Mouse (Mus musculus) inflammation-experienced regulatory T-cells, adult 6 months (primary cell): ENCODE data around the gene Prrt1. TPM values are rescaled to one million over a fixed set of nuclear protein-coding genes. Genes with fewer than 3 reads are reported as not detected.
A peak's percentile ranks its signal among the peaks of the same experiment; 100 is the strongest.

ENCODE experiments used
- ATAC-seq: one replicate; pipeline ENCODE4 v1.8.0; 2017
- polyA plus RNA-seq, 3 experiments: library from polyadenylated mRNA; unstranded; fragments of 100-300 nt; shearing (Covaris generic); gene quantifications; one replicate each; pipeline ENCODE4 v1.2.1; 2017

Prrt1 gene
- polyA plus RNA-seq, 3 experiments from 2014 or later: 0.79 to 4.0 (median 3.7) TPM

- no peak for ATAC-seq
Observed at GRCm38 (mm10) chr17:34599891-34600290, 29.4 kb upstream of the Prrt1 start.

- ATAC-seq: no peak
Observed at GRCm38 (mm10) chr17:34601796-34602195, 27.5 kb upstream of the Prrt1 start.

GRCm38 (mm10) chr17:34603375-34604060 lies 25.8 kb upstream of the Prrt1 start, which contains the start of gene Rnf5:
Rnf5 (minus strand) TSS chr17:34603690.
- peak; percentile 82 for ATAC-seq

- peak; percentile 71 for ATAC-seq
Observed at GRCm38 (mm10) chr17:34604061-34604508, 25.2 kb upstream of the Prrt1 start, which contains the start of gene Agpat1. Agpat1 (plus strand) TSS chr17:34604262.

GRCm38 (mm10) chr17:34604511-34605237 lies 24.7 kb upstream of the Prrt1 start:
- ATAC-seq: no peak

GRCm38 (mm10) chr17:34605609-34606008 lies 23.7 kb upstream of the Prrt1 start:
- ATAC-seq: peak; percentile 23

GRCm38 (mm10) chr17:34606186-34607039 lies 22.9 kb upstream of the Prrt1 start:
- ATAC-seq: no peak

GRCm38 (mm10) chr17:34607997-34608396 lies 21.3 kb upstream of the Prrt1 start:
- no peak for ATAC-seq

- no peak for ATAC-seq
Observed at GRCm38 (mm10) chr17:34611050-34611449, 18.3 kb upstream of the Prrt1 start.

- no peak for ATAC-seq
Observed at GRCm38 (mm10) chr17:34613054-34613645, 16.2 kb upstream of the Prrt1 start.

GRCm38 (mm10) chr17:34613830-34614229 lies 15.5 kb upstream of the Prrt1 start:
- ATAC-seq: no peak

- ATAC-seq: no peak
Observed at GRCm38 (mm10) chr17:34615871-34616270, 13.5 kb upstream of the Prrt1 start, which contains the start of gene Egfl8. Egfl8 (minus strand) TSS chr17:34615971.

GRCm38 (mm10) chr17:34618999-34619398 lies 10.3 kb upstream of the Prrt1 start:
- ATAC-seq: peak; percentile 75

- ATAC-seq: no peak
Observed at GRCm38 (mm10) chr17:34621006-34621405, 8.3 kb upstream of the Prrt1 start.

GRCm38 (mm10) chr17:34623161-34623560 lies 6.2 kb upstream of the Prrt1 start:
- no peak for ATAC-seq

- ATAC-seq: no peak
Observed at GRCm38 (mm10) chr17:34624981-34625380, 4.4 kb upstream of the Prrt1 start.

GRCm38 (mm10) chr17:34626062-34626772 lies 3.1 kb upstream of the Prrt1 start:
- no peak for ATAC-seq

GRCm38 (mm10) chr17:34626773-34627092 lies 2.6 kb upstream of the Prrt1 start:
- ATAC-seq: no peak

GRCm38 (mm10) chr17:34627093-34627942 lies 2.0 kb upstream of the Prrt1 start:
- ATAC-seq: peak; percentile 66

GRCm38 (mm10) chr17:34627943-34628643 lies 1.2 kb upstream of the Prrt1 start, which contains the start of gene Ppt2:
Ppt2 (minus strand) TSS chr17:34628510.
- no peak for ATAC-seq
